Mouse (Mus musculus): Measurements from ENCODE around the gene Vmn2r2.
A peak's percentile ranks its signal among the peaks of the same experiment; 100 is the strongest.

Vmn2r2 gene

GRCm38 (mm10) chr3:64141878-64142508, at the start of gene Vmn2r2:
TSS of gene Vmn2r2 (minus strand) at chr3:64141928.
- no peak for DNase-seq

GRCm38 (mm10) chr3:64113352-64114046, 28.2 kb downstream of the Vmn2r2 start:
- peak in 1 of 2 experiments; percentile 43 for DNase-seq

DNA sequence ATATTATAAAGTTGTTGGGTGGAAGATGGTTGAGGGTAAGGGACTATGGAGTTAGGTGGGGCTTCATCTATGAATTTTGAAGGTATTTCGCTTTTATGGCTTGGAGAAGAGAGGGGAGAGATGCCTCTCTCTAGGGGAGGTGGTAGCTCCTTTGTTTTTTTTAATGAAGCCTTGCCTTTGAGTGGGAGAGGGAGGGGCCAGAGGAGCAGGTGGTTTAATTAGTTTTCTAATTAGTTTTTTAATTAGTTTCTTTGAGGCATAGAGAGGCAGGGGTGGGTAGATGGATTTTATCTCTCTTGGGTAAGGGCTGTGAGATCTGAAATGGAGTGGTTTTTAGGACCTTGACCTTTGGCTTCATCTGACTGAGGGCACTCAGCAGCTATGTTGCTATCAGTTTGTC, 29.0 kb downstream of the Vmn2r2 start:
- no peak for DNase-seq

DNA sequence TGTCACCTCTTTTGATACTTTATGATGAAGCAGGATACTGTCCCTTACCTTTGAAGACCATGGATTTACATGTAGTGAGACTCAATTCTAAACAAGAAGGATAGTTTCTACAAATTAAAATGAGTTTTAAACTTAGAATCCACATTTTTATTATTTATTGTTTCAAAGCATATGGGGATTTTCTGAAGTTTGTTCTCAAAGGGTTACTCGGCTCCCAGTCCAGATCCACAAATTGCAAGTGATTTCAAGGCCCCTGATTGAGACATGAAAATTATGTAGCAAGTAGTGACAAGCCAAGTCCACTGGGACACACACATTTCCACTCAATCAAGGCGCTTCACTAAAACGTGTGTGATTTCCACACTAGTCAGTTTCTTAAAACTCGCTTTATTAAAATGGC, 60.5 kb downstream of the Vmn2r2 start, which contains the start of gene Vmn2r1:
Vmn2r1 (plus strand) TSS at position 301 of the 400 bp plus-strand sequence.
- DNase-seq, result no peak

Measured in cerebellum, postnatal 25 days (tissue).